Mouse (Mus musculus): ENCODE results near the gene Lrrc73.

DNA sequence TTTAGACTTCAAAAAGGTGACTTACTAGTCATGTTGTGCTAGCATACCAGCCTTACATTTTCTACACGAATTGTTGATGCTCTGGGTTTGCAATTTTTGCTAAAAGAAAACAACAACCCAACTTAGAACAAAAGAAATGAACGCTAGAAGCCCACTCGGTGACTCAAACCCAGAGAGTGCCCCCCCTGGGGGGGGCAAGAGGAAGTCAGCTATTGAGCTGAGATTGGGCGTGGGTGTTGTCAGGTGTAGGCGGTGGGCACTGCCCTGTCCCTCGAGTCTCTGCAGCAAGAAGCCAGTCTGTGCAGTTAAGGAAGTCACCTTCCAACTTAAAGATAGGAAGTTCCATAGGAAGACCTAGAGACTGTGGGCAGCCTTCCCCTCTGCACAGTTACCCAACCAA, 43.3 kb downstream of the Lrrc73 start:
- TF ChIP-seq GATA1 (IDR thresholded peaks at IDR 0.05; ENCODE audit: low read length), result no peak
- no peak for TF ChIP-seq TAL1 (IDR thresholded peaks at IDR 0.05; ENCODE audit: low read length)

Measured in erythroblast, embryonic 14.5 days (primary cell).